Mouse (Mus musculus): ENCODE results near the gene Rad23b. TPM values are rescaled to one million over a fixed set of nuclear protein-coding genes. Genes with fewer than 3 reads are reported as not detected.

The Rad23b gene
- polyA plus RNA-seq, 1 experiment: 143 TPM

DNA sequence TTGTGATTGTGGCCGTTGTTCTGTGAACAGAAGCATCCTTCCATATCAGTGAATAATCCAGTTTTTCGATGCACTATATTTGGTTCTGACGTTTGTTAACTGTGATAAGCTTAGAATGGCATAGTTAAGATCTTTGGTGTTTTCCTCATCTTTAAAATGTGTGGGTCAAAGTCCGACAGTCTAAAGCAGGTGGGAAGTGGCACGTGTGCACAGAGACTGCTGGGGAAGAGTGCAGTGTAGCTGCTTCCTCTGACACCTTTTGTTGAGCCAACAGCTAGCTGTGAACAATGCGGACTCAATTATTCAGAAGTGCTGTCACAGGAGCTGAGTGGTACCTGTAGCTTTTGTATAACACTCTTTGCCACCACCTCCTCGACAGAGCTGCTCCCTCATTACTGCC is 21.5 kb downstream of the Rad23b start:
- Histone ChIP-seq H3K4me3 (ENCODE audit: insufficient read depth, poor library complexity, severe bottlenecking) (no peak overlapping the region), H3ac (ENCODE audit: control insufficient read depth, insufficient read length, low read depth) (no peak overlapping the region), H3K36me3 (ENCODE audit: control insufficient read depth, insufficient read depth) (peaks cover 87% of the 10 kb centered on the region), H3K79me3 (ENCODE audit: low read depth) (peaks cover 80% of the 10 kb centered on the region), H3K79me2 (ENCODE audit: control insufficient read depth, insufficient read depth) (peaks cover 95% of the 10 kb centered on the region), H3K27me3 (ENCODE audit: control insufficient read depth, insufficient read depth, insufficient read length) (no peaks in the 10 kb centered on the region)
- TF ChIP-seq CTCF (IDR thresholded peaks at IDR 0.05; ENCODE audit: control insufficient read depth, insufficient read depth, insufficient read length) (no peak), MYOG (IDR thresholded peaks at IDR 0.05; ENCODE audit: control insufficient read depth, extremely low read depth, insufficient read length) (no peak), USF1 (IDR thresholded peaks at IDR 0.05; ENCODE audit: low read depth) (no peak), MAX (IDR thresholded peaks at IDR 0.05) (no peak), FOSL1 (IDR thresholded peaks at IDR 0.05; ENCODE audit: insufficient read depth, low read length, poor library complexity, severe bottlenecking) (no peak), CEBPB (IDR thresholded peaks at IDR 0.05; ENCODE audit: low read depth) (no peak), MYOD1 (IDR thresholded peaks at IDR 0.05; ENCODE audit: control insufficient read depth, insufficient read length, low read depth) (no peak)

DNA sequence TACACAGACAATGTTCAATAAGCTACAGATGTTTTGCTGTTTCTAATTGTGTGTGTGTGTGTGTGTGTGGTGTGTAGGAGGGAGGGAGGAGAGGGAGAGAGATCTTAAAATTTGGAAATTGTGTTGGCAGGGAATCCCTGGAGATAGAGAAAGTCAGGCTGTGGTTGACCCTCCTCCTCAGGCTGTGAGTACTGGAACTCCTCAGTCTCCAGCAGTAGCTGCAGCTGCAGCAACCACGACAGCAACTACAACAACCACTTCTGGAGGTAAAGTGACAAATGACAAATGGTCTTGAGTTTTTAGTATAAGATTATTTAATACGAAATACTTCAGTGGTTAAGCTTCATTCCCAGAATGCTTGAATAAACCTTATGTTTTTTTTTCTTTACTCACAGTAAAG is 32.5 kb downstream of the Rad23b start:
- Histone ChIP-seq H3K79me2 (ENCODE audit: control insufficient read depth, insufficient read depth) (peaks cover 69% of the 10 kb centered on the region), H3K36me3 (ENCODE audit: control insufficient read depth, insufficient read depth) (peaks cover 90% of the 10 kb centered on the region), H3K4me3 (ENCODE audit: insufficient read depth, poor library complexity, severe bottlenecking) (no peak overlapping the region), H3K27me3 (ENCODE audit: control insufficient read depth, insufficient read depth, insufficient read length) (no peaks in the 10 kb centered on the region), H3ac (ENCODE audit: control insufficient read depth, insufficient read length, low read depth) (no peak overlapping the region), H3K79me3 (ENCODE audit: low read depth) (peaks cover 26% of the 10 kb centered on the region)
- TF ChIP-seq MYOG (IDR thresholded peaks at IDR 0.05; ENCODE audit: control insufficient read depth, extremely low read depth, insufficient read length) (no peak), MAX (IDR thresholded peaks at IDR 0.05) (no peak), CEBPB (IDR thresholded peaks at IDR 0.05; ENCODE audit: low read depth) (no peak)

DNA sequence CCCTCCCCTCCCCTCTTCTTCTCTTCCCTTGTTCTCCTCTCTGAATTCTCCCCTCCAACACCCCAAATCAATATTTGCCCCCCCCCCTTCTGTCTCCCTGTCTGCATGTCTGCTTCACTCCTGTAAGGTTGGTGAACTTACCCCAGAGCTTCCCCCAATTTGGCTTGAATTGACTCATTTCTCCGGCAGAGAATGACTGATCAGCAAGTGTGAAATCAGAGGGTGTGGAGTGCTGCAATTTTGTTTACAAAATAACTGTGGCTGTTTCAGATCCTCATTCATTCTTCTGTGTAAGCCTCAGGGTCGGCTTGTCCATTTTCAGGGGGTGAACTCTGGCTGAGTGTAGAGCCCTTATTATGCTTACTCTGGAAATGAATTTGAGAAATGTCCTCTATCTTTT is 36.9 kb downstream of the Rad23b start:
- Histone ChIP-seq H3K27me3 (ENCODE audit: control insufficient read depth, insufficient read depth, insufficient read length) (no peaks in the 10 kb centered on the region), H3K79me3 (ENCODE audit: low read depth) (peaks cover 18% of the 10 kb centered on the region), H3K4me3 (ENCODE audit: insufficient read depth, poor library complexity, severe bottlenecking) (no peak overlapping the region), H3K36me3 (ENCODE audit: control insufficient read depth, insufficient read depth) (peaks cover 83% of the 10 kb centered on the region), H3K79me2 (ENCODE audit: control insufficient read depth, insufficient read depth) (peaks cover 44% of the 10 kb centered on the region), H3ac (ENCODE audit: control insufficient read depth, insufficient read length, low read depth) (no peak overlapping the region)
- TF ChIP-seq CTCF (IDR thresholded peaks at IDR 0.05; ENCODE audit: control insufficient read depth, insufficient read depth, insufficient read length) (no peak), MAX (IDR thresholded peaks at IDR 0.05) (no peak), USF1 (IDR thresholded peaks at IDR 0.05; ENCODE audit: low read depth) (no peak), CEBPB (IDR thresholded peaks at IDR 0.05; ENCODE audit: low read depth) (no peak), FOSL1 (IDR thresholded peaks at IDR 0.05; ENCODE audit: insufficient read depth, low read length, poor library complexity, severe bottlenecking) (no peak), MYOD1 (IDR thresholded peaks at IDR 0.05; ENCODE audit: control insufficient read depth, insufficient read length, low read depth) (no peak), MYOG (IDR thresholded peaks at IDR 0.05; ENCODE audit: control insufficient read depth, extremely low read depth, insufficient read length) (no peak)

DNA sequence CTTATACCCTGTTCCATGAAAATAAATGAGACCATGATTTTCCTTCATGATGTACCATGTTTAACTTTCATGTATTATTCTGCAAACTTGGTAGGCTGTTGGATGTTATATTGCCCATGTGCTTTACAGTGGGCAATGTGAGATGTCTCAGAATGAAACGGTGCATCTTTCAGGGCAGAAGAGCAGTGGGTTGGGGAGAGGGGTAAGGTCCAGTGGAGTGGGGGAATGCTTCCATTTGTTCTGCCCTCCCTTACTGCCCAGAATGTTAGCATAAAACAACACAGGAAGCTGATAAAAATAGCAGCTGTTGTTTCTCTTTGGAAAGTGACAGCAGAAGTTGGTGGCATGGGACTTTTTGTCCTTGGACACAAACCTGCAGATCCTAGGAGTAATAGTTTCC is 41.6 kb downstream of the Rad23b start:
- no peak for TF ChIP-seq FOSL1 (IDR thresholded peaks at IDR 0.05; ENCODE audit: insufficient read depth, low read length, poor library complexity, severe bottlenecking)
- no peak for TF ChIP-seq CEBPB (IDR thresholded peaks at IDR 0.05; ENCODE audit: low read depth)
- Histone ChIP-seq H3ac (ENCODE audit: control insufficient read depth, insufficient read length, low read depth) (no peak overlapping the region), H3K36me3 (ENCODE audit: control insufficient read depth, insufficient read depth) (peaks cover 54% of the 10 kb centered on the region), H3K27me3 (ENCODE audit: control insufficient read depth, insufficient read depth, insufficient read length) (no peaks in the 10 kb centered on the region), H3K79me3 (ENCODE audit: low read depth) (peaks cover 15% of the 10 kb centered on the region), H3K79me2 (ENCODE audit: control insufficient read depth, insufficient read depth) (peaks cover 24% of the 10 kb centered on the region), H3K4me3 (ENCODE audit: insufficient read depth, poor library complexity, severe bottlenecking) (no peak overlapping the region)

- H3K4me3 ChIP-seq (ENCODE audit: insufficient read depth, poor library complexity, severe bottlenecking): no peak overlapping the region
- no peak overlapping the region for H3ac ChIP-seq (ENCODE audit: control insufficient read depth, insufficient read length, low read depth)
- TF ChIP-seq FOSL1 (IDR thresholded peaks at IDR 0.05; ENCODE audit: insufficient read depth, low read length, poor library complexity, severe bottlenecking): no peak
- no peak for TF ChIP-seq USF1 (IDR thresholded peaks at IDR 0.05; ENCODE audit: low read depth)
- no peak for TF ChIP-seq CEBPB (IDR thresholded peaks at IDR 0.05; ENCODE audit: low read depth)
- TF ChIP-seq MAX (IDR thresholded peaks at IDR 0.05): no peak
- no peak for TF ChIP-seq CTCF (IDR thresholded peaks at IDR 0.05; ENCODE audit: control insufficient read depth, insufficient read depth, insufficient read length)
- H3K79me2 ChIP-seq (ENCODE audit: control insufficient read depth, insufficient read depth): peaks cover 14% of the 10 kb centered on the region
- H3K79me3 ChIP-seq (ENCODE audit: low read depth): peaks cover 11% of the 10 kb centered on the region
- H3K36me3 ChIP-seq (ENCODE audit: control insufficient read depth, insufficient read depth): peaks cover 46% of the 10 kb centered on the region
- H3K27me3 ChIP-seq (ENCODE audit: control insufficient read depth, insufficient read depth, insufficient read length): no peaks in the 10 kb centered on the region
Observed at GRCm38 (mm10) chr4:55392445-55392844, 42.6 kb downstream of the Rad23b start.

DNA sequence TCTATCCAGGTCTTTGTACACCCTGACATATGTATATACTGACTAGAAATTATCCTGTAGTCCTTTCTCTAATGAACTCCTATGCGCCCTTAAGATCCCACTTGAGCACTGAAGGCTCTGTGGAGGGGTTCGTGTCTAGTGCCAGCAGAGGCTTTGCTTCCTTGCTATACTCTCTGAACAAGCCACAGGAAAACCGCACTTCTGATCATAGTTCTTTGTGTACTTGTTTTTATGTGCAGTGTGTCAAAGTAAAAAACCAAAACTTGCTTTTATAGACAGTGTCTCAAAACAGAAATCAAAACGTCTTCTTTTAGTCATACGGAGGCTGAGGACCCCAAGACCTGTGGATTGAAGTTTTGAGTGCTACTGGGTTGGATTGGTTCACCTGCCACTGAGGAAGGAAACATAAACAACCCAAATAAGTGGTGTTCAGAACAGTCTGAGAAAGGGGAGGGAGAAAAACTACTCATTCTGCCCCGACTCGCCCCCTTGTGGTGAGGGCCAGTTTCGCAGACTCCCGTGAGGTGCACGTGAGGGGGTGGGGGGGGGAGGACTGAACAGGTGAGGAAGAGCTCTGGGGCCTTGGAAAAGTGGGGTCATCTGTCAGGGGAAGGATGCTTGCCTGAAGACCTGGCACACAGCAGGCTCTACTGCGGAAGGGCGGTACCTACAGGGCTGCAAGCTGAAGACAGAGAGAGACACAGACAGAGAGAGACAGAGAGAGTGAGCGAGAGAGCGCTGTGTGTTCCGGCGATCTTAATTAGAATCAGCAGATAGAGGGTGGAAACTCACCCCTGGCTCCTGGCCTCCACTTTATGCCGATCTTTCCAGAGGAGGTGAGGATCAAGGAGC is 48.3 kb downstream of the Rad23b start:
- Histone ChIP-seq H3K36me3 (ENCODE audit: control insufficient read depth, insufficient read depth) (no peaks in the 10 kb centered on the region), H3K79me2 (ENCODE audit: control insufficient read depth, insufficient read depth) (no peaks in the 10 kb centered on the region), H3K27me3 (ENCODE audit: control insufficient read depth, insufficient read depth, insufficient read length) (no peaks in the 10 kb centered on the region), H3K4me3 (ENCODE audit: insufficient read depth, poor library complexity, severe bottlenecking) (no peak overlapping the region), H3K79me3 (ENCODE audit: low read depth) (no peaks in the 10 kb centered on the region), H3ac (ENCODE audit: control insufficient read depth, insufficient read length, low read depth) (no peak overlapping the region)
- no peak for TF ChIP-seq MYOD1 (IDR thresholded peaks at IDR 0.05; ENCODE audit: control insufficient read depth, insufficient read length, low read depth)
- no peak for TF ChIP-seq MYOG (IDR thresholded peaks at IDR 0.05; ENCODE audit: control insufficient read depth, extremely low read depth, insufficient read length)
- no peak for TF ChIP-seq CEBPB (IDR thresholded peaks at IDR 0.05; ENCODE audit: low read depth)
